Mouse (Mus musculus) hindbrain, postnatal 0 days (tissue): ENCODE measurements at regions not wholly inside any gene's neighbourhood (a gene's known extent, or its start where the extent isn't known, plus 50 kb on each side); places are given as distances from the start of the nearest gene placed in this dataset.

Experiments
- ATAC-seq: fragments of 200-750 bp; cut with Nextera tagmentation; 2 replicates; pipeline ENCODE4 v1.8.0; 2017; ENCODE audit warnings: mild to moderate bottlenecking, moderate TSS enrichment, moderate library complexity
- DNase-seq: peaks from one replicate; pipeline ENCODE4 v3.0.0-alpha.2; 2015; ENCODE audit warnings: low spot score
- H3K27ac ChIP-seq: fragments of 300-500 bp; sonication (generic); 2 replicates; pipeline ENCODE4 v1.5.1; 2014; ENCODE audit warnings: mild to moderate bottlenecking
- H3K27me3 ChIP-seq: fragments of 300-500 bp; sonication (generic); 2 replicates; pipeline ENCODE4 v1.6.1; 2014; ENCODE audit warnings: low read length, mixed read lengths; ENCODE audit not compliant: insufficient read depth
- H3K36me3 ChIP-seq: fragments of 300-500 bp; sonication (generic); 2 replicates; pipeline ENCODE4 v1.6.1; 2014; ENCODE audit warnings: low read length, mixed read lengths; ENCODE audit not compliant: insufficient read depth
- H3K4me1 ChIP-seq: fragments of 300-500 bp; sonication (generic); 2 replicates; pipeline ENCODE4 v1.6.1; 2014; ENCODE audit warnings: antibody characterized with exemption, low read length, mixed read lengths; ENCODE audit not compliant: insufficient read depth
- H3K4me2 ChIP-seq: fragments of 300-500 bp; sonication (generic); 2 replicates; pipeline ENCODE4 v1.6.1; 2014; ENCODE audit warnings: low read depth, mild to moderate bottlenecking, low read length, moderate library complexity, mixed read lengths
- H3K4me3 ChIP-seq: fragments of 300-500 bp; sonication (generic); 2 replicates; pipeline ENCODE4 v1.5.1; 2014; ENCODE audit warnings: low read length
- H3K9ac ChIP-seq: fragments of 300-500 bp; sonication (generic); replicated peaks from 2 replicates; pipeline ENCODE4 v1.6.1; 2014; ENCODE audit warnings: mild to moderate bottlenecking, low read length, moderate library complexity, mixed read lengths
- H3K9me3 ChIP-seq: fragments of 300-500 bp; sonication (generic); 2 replicates; pipeline ENCODE4 v1.6.1; 2016; ENCODE audit warnings: low read length, mixed read lengths
- CTCF ChIP-seq: IDR thresholded peaks from 2 replicates; pipeline ENCODE4 v1.5.1; 2016; ENCODE audit warnings: antibody characterized with exemption, control low read depth, low read depth
- WGBS: fragments of 180-500 bp; shearing (Covaris S2); extraction: QIAGEN DNeasy Blood & Tissue Kit; methylation state at CpG from one replicate; pipeline ENCODE4 v1.1.7; 2014; 5-methylcytosine and 5-hydroxymethylcytosine counted together

DNA sequence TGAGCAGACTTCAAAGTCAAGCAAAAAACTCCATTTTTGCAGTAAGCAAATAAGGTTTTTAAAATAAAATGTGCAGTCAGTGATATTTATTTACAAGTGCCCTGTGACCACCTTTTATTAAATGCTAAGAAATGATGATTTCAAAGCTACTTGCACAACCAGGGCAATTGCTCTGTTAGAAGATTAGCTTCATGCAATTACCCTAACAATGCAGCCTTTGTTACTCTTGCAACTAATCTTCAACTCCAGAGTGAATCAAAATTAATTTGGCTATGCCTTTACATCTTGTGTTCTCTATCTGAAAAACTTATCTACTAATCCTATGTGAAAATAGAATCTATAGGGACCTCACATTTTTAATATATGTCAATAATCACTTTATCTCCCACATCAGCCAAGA lies 160.3 kb upstream of the Gm6657 start:
- H3K9ac ChIP-seq = no peak overlapping the region
- H3K27me3 ChIP-seq = no peaks in the 10 kb centered on the region
- no peak overlapping the region for H3K4me3 ChIP-seq
- DNase-seq (no peak), ATAC-seq (no peak)
- H3K27ac ChIP-seq = no peak overlapping the region
- no peak for TF ChIP-seq CTCF
- no peak overlapping the region for H3K4me2 ChIP-seq
- no peaks in the 10 kb centered on the region for H3K4me1 ChIP-seq
- H3K9me3 ChIP-seq = no peaks in the 10 kb centered on the region
- no peaks in the 10 kb centered on the region for H3K36me3 ChIP-seq

DNA sequence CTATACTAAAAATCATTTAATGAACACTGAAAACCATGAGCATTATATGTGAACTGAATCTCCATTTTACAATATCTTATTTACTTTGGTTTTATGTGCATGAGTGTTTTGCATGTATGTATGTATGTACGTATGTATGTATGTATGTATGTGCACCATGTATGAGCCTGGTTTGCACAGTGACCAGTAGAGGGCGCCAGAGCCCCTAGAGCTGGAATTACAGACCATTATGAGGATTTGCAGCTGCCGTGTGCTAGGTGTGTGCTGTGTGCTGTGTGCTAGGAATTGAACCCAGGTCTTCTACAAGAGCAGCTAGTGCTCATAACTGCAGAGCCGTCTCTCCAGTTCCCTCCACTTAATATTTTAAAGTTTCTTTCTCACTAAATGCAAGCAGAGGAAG lies 147.5 kb upstream of the Gm6657 start:
- Histone ChIP-seq H3K9me3 (no peaks in the 10 kb centered on the region), H3K4me3 (no peak overlapping the region), H3K36me3 (no peaks in the 10 kb centered on the region), H3K27ac (no peak overlapping the region), H3K27me3 (no peaks in the 10 kb centered on the region), H3K4me2 (no peak overlapping the region), H3K9ac (no peak overlapping the region), H3K4me1 (no peaks in the 10 kb centered on the region)
- WGBS = 79% methylated on average over 4 of the region's 4 CpGs
- no peak for ATAC-seq
- no peak for DNase-seq
- TF ChIP-seq CTCF = peak; percentile 36; the same call in 1 of the 2 replicates

DNA sequence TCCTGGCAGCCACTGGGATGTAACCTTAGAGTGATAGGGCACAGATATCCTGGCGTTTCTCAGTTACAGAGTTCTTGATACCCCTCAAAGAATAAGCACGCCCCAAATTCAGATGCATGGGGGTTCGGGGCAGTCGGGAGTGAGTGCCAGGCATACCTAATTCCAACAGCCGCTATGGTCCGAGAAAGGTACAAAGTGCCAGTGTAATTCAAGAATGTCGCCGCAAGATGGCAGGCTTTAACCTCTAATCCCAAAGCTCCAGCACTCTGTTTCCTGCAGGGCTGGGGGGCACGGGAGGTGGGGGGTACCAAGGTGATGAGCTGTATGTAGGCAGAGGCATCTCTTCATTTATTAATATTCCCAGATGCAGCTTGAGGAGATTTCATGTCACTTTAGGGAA lies 138.1 kb upstream of the Gm6657 start:
- H3K27ac ChIP-seq = no peak overlapping the region
- no peaks in the 10 kb centered on the region for H3K9me3 ChIP-seq
- TF ChIP-seq CTCF = peak; percentile 89
- H3K9ac ChIP-seq = peak overlapping the region; percentile 37; the same call in 1 of the 2 replicates
- peak overlapping the region; percentile 54 for H3K4me2 ChIP-seq
- no peaks in the 10 kb centered on the region for H3K36me3 ChIP-seq
- peak; percentile 56; the same call in 1 of the 2 replicates for ATAC-seq
- DNase-seq = peak; percentile 73
- 0 out of 2 replicates have a peak, but pooled peaks cover 3% of the 10 kb centered on the region for H3K4me1 ChIP-seq
- H3K27me3 ChIP-seq = no peaks in the 10 kb centered on the region
- peak overlapping the region; percentile 13; the same call in 1 of the 2 replicates for H3K4me3 ChIP-seq
- 1% methylated on average over 9 of the region's 9 CpGs for WGBS

- H3K27ac ChIP-seq = no peak overlapping the region
- H3K9ac ChIP-seq = no peak overlapping the region
- H3K4me3 ChIP-seq = no peak overlapping the region
- no peaks in the 10 kb centered on the region for H3K27me3 ChIP-seq
- no peak overlapping the region for H3K4me2 ChIP-seq
- 0 out of 2 replicates have a peak, but pooled peaks cover 3% of the 10 kb centered on the region for H3K4me1 ChIP-seq
- WGBS = 67% methylated on average over 3 of the region's 3 CpGs
- no peaks in the 10 kb centered on the region for H3K36me3 ChIP-seq
- no peak for TF ChIP-seq CTCF
- no peak for DNase-seq
- no peaks in the 10 kb centered on the region for H3K9me3 ChIP-seq
- no peak for ATAC-seq
These were observed 136.9 kb upstream of the Gm6657 start for GRCm38 (mm10) chr12:78057166-78057565.

DNA sequence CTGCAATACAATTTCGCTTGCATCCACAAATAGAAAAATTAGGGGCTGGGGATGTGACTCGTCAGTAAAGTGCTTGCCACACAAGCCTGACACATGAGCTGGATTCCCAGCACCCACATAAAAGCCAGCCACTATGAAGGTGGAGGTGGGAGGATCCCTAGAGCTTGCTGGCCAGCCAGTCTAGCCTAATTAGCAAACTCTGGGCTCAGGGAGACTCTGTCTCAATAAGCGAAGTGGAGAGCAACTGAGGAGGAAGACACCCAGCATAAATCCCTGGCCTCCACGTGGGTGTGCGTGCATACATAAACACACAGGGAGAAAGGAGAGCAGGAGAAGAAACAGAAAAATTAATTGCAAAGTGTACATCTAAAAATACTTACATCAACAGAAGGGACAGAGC lies 134.1 kb upstream of the Gm6657 start:
- Histone ChIP-seq H3K4me3 (no peak overlapping the region), H3K4me1 (0 out of 2 replicates have a peak, but pooled peaks cover 3% of the 10 kb centered on the region), H3K9ac (no peak overlapping the region), H3K9me3 (no peaks in the 10 kb centered on the region), H3K36me3 (no peaks in the 10 kb centered on the region), H3K4me2 (no peak overlapping the region), H3K27ac (no peak overlapping the region), H3K27me3 (no peaks in the 10 kb centered on the region)
- DNase-seq = no peak
- no peak for TF ChIP-seq CTCF
- WGBS = 72% methylated on average over 5 of the region's 5 CpGs
- ATAC-seq = no peak

GRCm38 (mm10) chr12:78066024-78066423 lies 128.0 kb upstream of the Gm6657 start:
- H3K27ac ChIP-seq = no peak overlapping the region
- TF ChIP-seq CTCF = no peak
- H3K4me1 ChIP-seq = no peaks in the 10 kb centered on the region
- no peak overlapping the region for H3K4me2 ChIP-seq
- H3K9me3 ChIP-seq = no peaks in the 10 kb centered on the region
- no peak overlapping the region for H3K4me3 ChIP-seq
- no peak overlapping the region for H3K9ac ChIP-seq
- DNase-seq (no peak), ATAC-seq (no peak)
- 71% methylated on average over 6 of the region's 6 CpGs for WGBS
- no peaks in the 10 kb centered on the region for H3K27me3 ChIP-seq
- H3K36me3 ChIP-seq = no peaks in the 10 kb centered on the region

DNA sequence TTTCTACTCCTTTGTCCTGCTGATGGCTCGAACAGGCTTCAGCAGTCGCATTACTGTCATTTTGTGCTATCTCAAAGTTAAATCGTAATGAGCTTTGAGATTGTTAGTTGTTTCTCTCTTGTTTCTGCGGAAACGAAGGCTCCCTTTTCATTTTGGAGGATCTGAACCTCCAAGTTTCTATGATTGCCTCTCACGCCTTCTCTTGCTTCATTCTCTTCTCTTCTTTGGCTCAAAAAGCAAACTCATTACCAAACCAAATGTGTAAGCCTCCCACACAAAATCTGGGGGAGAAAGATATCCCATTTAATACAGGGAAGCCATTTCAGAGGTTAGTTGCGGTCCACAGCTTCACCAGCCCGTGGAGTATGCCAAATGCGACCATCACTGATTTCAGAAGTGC lies 121.1 kb upstream of the Gm6657 start:
- Histone ChIP-seq H3K9ac (no peak overlapping the region), H3K36me3 (no peaks in the 10 kb centered on the region), H3K4me1 (no peaks in the 10 kb centered on the region), H3K9me3 (no peaks in the 10 kb centered on the region), H3K4me2 (no peak overlapping the region), H3K27me3 (no peaks in the 10 kb centered on the region), H3K27ac (no peak overlapping the region), H3K4me3 (no peak overlapping the region)
- TF ChIP-seq CTCF = no peak
- DNase-seq = no peak
- no peak for ATAC-seq
- 71% methylated on average over 9 of the region's 9 CpGs for WGBS
